Mouse (Mus musculus) thymus, postnatal 0 days (tissue): Measurements from ENCODE around the gene Nadsyn1. TPM values are rescaled to one million over a fixed set of nuclear protein-coding genes. Genes with fewer than 3 reads are reported as not detected.

Experiments used
- DNase-seq: peaks from one replicate; pipeline ENCODE4 v3.0.0-alpha.2; 2015; ENCODE audit warnings: low spot score
- polyA plus RNA-seq: library from polyadenylated mRNA; unstranded; fragments of >200 nt; fragmentation: Nextera tagmentation; extraction: Ambion mirVana; gene quantifications from 2 replicates; pipeline ENCODE4 v1.2.1, GENCODE M21; 2015

The Nadsyn1 gene
- polyA plus RNA-seq: 7.1 and 7.7 TPM in 2 replicates

DNA sequence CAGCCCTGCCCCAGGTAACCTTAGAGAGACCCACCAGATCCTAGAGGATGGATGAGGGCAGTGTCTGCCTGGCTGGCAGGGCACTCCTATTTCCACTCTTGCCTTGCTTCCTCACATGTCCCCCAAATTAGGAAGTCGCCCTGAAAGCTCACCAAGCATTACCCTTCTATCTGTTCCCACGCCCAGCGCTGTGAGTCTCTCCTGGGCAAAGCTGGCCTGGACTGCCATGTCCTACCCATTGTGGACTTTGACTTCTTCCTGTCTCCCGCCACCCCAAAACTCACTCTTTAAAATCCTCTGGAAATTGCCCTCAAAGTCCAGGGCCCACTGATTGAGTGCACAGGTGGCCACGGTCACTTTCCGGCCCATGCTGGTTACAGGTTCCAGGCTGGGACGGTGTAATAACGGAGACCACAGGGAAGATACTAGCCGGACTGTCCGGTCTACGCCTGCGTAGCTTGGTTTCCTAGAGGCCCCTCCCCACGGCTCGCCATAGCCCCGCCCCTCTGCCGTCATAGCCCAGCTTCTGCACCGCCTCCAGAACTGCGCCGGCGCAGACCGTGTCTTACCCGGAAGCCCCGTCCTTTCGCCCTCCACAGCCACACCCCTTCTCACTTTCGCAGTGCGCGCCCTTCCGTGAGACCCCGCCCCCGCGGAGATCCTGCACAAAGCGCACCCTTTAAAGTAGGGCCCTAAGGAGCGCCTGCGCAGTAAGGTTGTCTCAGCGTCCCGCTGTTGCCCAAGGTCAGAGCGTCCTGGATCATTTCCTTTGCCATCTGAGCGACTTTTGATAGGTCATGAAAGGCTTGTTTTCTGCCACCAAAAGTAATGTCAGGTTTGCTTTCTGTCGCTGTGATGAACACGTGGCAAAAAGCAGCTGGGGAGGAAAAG is at the start of gene Nadsyn1, which contains the start of gene Dhcr7:
Gene Nadsyn1 (minus strand): TSS at position 475 of the 891 bp plus-strand sequence.
Gene Dhcr7 (plus strand): TSS at position 771 of the 891 bp plus-strand sequence.
- DNase-seq: peak; percentile 98

DNA sequence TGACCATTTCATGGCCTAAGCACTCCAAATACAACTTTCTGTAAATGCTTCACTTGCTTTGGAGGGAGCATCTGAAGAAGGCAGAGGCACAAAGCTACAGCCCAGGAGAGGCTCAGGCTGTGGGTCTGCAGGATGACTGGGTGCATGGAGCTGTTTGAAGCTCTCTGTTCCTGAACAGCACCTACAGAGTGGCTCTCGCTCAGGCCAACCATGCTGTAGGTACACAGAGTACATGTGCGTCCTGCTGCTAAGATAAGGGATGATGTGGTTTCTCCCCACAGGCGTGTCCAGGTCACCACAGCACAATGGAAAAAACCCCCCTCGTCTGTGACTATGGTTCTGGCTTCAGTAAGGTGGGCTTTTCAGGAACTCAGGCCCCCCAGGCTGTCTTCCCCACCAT is 46.2 kb upstream of the Nadsyn1 start:
- DNase-seq: no peak

DNA sequence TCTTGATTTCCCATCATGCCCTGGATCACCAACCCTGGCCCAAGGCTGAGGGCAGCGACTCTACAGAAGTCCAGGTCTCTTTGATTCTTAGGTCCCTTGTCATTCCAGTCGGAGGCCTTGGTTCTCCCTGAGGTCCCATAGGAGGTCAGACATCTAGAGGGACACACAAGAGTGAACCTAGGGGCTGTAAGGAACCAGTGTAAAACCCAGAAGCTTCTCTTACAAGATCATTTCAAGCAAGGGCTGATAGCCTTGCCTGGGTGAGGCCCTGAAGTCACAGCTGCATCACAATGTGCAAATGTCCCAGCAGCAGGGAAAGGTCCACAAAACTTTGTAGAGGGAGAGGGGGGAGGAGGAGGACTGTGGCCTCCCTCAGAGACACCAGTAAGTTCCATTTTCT is 43.9 kb upstream of the Nadsyn1 start, which contains the start of gene Gm498:
Gene Gm498 (plus strand): TSS at position 301 of the 400 bp plus-strand sequence.
- DNase-seq: no peak

DNA sequence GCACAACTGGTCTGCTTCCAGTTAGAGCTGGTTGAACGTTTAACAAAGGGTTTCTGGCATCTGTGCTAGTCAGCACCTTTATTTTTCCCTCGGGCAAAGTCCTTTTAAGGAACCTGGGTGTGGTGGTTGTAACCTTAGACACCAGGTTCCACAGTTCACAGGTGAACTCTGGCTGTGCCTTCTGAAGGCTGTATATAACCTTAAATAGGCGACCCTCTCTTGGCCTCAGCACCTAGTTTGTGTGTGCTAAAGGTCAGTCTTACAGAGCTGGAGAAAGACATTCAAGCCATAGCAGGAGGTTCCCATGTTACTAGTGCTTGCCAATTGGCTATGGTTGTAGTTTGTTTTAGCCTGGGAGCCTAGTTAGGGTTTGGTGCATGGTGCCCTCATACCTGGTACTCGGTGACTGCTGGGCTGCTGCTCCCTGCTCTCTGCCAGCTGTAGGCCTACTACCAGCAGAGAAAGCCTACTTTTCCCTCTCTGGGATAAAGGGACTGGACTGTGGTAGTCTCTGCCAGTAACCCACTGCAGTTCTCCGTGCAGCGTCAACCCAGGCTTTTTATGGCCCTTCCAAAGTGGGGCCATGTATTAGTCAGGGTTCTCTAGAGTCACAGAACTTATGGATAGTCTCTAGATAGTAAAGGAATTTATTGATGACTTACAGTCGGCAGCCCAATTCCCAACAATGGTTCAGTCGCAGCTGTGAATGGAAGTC is 26.3 kb upstream of the Nadsyn1 start:
- no peak for DNase-seq

DNA sequence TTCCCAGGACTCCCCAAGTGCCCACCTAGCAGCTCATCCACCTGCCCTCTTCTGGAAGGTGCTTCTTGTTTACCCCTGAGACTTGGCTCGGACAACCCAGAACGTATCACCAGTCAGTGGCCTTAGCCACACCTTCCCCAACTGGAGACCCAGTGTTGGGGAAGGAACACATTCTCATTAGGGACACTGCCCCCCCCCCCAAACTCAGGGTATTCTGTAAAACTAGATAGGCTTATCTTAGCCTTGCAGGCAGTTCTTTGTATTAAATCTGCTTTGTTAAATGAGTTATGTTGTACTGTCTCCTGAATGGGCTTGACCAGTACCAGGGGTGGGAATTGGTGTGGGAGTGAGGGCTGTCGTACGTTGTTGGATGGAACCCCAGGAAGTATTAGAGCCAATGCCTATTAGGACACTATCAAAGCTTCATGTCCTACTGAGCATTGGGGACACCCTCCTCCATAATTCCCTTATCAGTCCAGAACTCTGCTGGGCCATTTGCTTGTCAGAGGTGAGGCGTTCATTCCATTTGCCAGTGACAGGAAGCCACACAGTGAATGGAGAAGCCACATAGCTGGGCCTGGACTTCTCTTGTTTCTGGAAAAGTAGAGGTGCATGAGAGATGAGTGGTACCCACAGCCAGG is 25.6 kb upstream of the Nadsyn1 start:
- no peak for DNase-seq

DNA sequence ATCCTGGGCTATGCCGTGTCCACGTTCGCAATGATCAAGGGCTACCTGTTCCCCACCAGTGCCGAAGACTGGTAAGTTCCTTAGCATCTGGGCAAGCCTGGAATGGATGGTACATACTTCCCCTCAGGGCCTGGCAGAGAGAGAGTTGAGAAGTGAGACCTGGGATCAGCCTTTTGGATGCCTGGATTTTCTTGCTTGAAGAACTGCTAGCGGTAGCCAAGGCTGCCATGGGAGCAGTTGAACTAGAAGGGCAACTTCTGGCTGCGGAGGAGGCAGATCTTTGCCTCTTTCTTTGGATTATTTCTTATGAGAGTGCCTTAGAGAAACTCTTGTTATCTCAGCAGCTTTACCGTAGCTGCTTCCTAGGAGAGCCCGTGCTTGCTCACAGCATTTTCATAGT is 18.7 kb upstream of the Nadsyn1 start:
- DNase-seq: no peak

DNA sequence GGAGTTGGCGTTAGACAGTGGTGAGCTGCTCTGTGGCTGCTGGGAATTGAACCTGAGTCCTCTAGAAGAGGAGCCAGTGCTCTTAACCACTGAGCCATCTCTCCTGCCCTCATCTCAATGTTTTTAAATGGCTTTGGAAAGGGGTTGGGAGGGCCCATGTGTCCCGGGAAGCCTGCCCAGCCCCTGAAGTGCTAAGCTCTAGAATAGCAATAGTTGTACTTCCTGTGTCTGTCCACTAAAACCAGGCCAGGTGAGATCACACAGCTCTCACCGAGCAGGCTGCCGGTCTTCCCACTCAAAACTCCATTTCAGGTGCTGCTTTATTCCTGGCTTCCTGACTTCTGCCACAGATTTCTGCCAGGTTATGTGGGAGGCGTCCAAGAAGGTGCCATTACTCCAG is 17.5 kb upstream of the Nadsyn1 start:
- DNase-seq: no peak

DNA sequence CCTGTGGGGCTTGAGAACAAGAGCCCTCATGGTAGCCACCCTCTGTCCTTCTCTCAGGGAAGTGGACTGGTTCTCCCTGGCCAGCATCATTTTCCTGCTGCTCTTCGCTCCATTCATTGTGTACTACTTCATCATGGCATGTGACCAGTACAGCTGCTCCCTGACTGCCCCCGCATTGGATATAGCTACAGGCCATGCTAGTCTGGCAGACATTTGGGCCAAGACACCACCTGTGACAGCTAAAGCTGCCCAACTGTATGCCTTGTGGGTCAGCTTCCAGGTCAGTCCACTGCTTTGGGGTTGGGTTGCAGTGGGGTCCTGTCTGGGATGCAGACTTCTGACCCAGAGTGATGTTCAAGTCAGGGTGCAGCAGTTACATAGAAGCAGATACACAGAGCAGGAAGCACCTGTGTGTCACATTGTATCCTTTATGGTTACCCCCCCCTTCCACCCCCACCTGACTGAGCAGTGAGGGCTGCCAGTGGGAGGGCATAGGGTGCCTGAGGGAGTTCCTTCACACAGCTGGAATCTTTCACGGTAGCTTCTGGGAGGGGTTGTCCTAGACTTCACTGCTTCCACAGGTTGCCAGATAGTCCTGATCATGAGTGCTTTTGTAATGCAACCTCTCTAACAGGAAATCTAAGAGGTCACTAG is 15.2 kb upstream of the Nadsyn1 start:
- peak; percentile 78 for DNase-seq

DNA sequence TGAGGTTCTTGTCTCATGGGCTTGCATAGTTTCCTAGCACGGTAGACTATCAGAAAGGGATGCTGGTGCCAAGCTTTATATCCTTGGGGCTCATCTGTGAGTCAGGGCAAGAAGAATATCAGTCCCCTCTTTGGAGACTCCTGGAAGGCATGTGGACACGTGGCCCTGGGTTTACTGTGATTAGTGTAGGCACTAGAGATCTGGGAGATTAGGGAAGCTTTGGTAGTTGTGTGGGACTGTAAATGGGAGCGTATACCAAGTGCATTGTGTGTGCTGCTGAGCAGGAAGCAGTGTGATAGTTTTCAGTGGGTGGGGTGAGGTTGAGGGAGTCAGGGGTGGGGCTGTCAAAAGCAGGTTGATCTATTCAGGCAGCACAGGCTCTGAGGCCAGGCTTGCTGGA is 12.3 kb upstream of the Nadsyn1 start:
- DNase-seq: peak; percentile 35

DNA sequence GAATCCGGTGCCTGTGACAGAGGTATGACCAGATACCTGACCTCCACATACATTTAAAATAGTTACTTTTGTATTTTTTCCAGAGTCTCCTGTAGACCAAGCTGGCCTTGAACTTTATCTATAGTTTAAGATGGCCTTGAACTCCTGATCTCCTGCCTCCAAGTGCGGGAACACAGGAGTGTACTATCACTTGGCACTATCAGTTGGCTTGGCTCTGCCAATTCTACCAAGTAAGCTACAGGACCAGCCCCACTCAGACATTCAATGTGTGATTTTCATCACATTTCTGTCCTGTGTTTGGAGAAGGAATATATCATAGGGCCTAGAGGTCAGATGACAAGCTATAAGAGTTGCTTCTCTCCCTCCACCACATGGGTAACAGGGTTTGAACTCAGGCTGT is 11.7 kb upstream of the Nadsyn1 start:
- DNase-seq: no peak

DNA sequence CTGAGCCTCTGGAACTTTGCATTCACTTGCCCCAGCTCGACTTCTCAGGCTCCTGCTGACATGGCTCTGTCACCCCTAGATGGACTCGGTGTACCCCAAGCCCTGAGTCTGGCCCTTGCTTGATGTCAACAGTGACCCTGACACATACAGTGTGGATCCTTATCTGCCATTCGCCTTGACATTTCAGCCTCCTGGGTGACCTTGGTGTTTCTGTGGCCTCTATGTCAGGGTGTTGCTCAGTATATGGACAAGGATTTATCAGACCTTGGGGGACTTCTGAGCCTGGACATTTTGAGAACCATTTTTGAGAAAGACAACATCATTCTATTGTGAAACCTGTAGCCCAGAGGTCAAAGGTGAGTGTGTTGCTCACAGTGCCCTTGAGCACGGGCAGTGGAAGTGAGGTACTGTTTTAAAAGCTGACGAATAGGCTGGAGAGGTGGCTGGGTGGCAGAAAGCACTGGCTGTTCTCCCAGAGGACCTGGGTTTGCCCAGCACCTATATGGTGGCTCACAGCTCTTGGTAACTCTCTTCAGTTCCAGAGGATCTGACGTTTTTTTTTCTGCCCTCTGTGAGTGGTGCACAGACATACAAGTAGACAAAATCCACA is 11.0 kb upstream of the Nadsyn1 start:
- DNase-seq: no peak

DNA sequence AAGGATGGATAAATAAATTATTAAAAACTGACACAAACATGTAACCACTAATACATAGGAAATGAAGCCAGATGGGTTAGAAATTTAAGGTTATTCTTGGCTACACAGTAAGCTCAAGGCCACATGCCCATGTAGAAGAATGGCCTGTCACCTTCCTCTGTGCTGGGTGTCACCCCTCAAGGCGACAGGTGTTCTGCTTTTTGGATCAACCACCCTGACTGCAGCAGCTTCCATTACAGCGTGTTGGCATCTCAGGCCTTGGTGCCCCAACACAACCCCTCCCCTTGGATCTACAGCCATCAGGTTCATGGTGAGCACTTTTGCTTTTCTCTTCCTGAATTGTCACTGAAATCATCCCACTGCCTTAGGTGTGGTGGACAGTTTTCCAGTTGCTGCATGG is 10.0 kb upstream of the Nadsyn1 start:
- DNase-seq: no peak

DNA sequence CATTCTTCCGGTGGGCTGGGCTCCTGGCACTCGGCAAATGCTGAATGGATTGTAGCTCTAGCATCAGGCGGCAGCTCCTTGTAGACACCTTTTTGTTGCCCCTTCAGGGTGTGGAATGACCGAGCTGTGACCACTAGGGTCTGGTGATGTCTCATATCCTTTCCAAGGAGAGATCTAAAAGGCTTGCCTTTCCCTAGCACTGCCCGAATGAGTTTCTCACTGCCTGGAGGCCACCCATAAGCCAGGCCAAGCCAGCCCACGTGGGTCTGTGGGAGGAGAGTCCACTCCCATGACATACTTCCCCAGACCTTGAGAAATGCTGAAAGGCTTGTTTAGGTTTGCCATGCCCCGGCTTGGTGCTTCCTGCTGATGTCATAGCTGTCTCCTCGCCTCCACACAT is 9.5 kb upstream of the Nadsyn1 start:
- DNase-seq: no peak

DNA sequence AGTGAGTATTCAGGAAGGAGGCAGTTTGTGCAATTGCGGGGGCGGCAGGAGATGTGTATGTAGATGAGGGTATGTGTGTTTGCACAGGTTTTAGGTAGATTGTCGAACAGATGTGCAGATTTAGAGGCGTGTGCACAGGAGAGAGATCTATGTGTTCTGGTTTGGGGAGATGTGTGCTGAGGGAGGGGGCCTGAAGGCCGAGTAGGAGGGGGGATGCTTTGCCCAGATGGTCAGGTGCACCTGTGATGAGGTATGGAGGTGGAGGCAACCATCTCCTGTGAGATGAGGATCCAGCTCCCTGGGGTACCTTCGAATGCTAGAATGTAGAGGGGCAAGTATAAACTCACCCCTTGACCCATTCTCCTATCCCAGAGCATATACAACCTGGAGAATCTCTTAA is 7.8 kb upstream of the Nadsyn1 start:
- DNase-seq: no peak

DNA sequence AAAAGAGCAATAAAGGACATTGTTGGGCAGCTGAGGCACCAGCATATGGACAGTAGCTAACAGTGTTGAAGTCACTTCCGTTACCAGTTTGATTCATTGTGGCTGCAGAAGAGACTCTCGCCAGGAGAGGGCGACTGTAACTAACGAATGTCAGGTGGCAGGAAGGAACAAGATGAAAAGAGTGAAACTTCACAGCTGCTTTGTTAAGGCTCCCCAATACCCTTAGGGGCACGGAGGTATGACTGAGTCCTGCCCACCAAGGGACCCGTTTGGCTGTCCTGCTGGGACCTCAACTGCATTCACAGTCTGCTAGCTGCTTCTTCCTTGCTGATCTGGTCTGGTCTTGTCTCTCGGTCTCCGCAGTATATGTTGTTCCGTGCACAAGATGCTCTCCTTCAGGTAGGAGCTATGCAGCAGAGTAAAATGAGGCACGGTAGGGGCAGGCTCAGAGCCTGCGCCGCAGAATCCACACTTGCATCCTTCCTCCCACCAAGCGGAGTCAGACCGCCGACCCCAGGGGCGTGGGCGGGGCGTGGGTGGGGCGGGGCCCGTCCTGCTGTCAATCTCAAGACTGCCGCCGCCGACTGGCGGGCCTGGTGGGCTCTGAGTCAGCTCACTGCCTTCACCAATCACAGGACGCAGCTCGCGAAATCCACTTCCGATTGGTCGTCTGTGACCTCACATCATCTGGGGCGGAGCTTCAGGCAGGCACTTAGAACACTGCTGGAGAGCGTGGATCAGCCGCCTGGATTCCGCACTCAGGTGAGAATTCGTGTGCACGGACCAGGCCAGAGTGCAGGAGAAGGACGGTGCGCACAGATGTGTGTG is 7.1 kb upstream of the Nadsyn1 start:
- DNase-seq: peak; percentile 99

DNA sequence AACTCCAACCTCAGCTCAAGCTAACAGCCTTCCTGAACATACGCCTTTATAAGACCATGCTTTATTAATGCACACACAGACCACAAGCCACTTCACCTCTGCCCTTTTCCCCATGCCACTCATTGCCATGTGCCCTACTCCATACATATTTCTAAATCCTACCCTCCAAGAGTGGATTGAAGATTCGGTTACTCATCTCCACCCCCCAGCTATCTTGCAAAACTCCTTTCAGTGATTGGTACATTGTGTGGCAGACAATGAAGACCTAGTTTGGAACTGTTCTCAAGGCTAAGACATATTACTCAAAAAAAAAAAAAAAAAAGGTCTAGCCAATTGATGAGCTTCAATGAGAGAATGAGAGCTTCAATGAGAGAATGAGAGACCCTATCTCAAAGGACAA is 4.3 kb upstream of the Nadsyn1 start:
- no peak for DNase-seq

DNA sequence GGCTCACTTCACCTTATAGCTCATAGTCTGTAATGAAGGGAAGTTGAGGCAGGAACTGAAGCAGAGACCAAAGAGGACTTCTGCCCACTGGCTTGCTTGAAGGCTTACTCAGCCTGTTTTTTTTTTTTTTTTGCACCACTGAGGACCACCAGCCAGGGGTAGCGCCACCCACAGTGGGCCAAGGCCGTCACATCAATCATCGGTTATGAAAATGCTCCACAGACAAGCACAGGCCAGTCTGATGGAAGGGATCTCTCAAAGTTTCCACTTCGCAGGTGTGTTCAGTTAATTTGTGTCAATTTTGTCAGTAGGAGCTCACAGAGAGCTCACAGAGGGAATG is 587 bp upstream of the Nadsyn1 start:
- DNase-seq: no peak

DNA sequence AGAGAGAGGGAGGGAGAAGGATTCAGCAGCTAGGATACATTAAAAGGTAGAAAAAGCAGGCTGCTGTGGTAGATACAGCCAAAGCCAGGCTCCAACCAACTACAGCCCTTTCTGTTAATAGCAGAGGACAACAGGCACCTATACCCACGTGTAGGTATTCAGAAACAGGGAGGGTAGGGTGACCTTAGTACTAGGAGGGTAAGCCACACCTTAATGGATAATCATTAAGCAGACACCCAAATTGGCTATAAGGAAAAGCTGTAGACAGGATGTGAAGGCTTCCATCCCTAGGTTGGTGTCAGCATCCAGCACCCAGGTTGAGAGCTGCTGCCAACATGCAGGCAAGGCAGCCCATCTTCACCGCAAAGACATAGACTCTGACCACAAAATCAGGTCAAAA is 1.4 kb downstream of the Nadsyn1 start:
- no peak for DNase-seq

DNA sequence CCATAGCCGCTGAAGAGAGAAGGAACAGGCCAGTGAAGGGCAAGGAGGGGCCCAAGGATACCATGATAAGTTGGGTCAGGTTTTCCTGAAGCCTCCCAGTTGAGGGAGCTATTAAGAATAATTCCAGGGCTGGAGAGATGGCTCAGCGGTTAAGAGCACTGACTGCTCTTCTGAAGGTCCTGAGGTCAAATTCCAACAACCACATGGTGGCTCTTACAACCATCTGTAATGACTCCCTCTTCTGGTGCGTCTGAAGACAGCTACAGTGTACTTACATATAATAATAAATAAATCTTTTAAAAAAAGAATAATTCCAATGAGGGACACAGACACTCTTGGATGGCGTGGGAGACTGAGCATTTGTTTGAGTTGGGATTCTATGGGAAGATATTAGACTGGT is 3.4 kb downstream of the Nadsyn1 start:
- DNase-seq: no peak

DNA sequence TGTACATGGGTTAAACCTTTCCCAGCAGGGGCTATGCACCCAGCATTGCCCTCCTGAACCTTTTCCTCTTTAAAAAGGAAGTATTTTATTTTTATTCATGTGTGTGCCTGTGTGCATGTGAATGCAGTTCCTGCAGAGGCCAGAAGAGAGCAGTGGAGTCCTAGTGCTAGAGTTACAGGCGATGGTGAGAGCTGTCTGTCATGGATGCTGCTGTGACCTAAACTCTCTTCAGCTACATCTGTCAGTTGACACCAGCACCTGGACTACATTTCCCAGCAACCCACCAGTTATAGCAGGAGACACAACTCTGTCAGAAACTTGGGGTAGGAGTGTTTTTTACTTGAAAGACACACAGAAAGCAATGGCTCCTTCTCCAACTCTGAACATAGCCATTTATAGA is 13.7 kb downstream of the Nadsyn1 start:
- peak; percentile 75 for DNase-seq
